Mouse (Mus musculus) heart, postnatal 4 days (tissue): ENCODE results near the gene Adh7. TPM values are rescaled to one million over a fixed set of nuclear protein-coding genes. Genes with fewer than 3 reads are reported as not detected.

Experiments
- DNase-seq: peaks from one replicate; pipeline ENCODE4 v3.0.0; 2021
- total RNA-seq, 2 experiments: library from RNA; stranded (reverse); gene quantifications; 2 replicates each; pipeline ENCODE4 v1.2.3; 2021

The Adh7 gene
- total RNA-seq, 2 experiments from 2014 or later = not detected

DNA sequence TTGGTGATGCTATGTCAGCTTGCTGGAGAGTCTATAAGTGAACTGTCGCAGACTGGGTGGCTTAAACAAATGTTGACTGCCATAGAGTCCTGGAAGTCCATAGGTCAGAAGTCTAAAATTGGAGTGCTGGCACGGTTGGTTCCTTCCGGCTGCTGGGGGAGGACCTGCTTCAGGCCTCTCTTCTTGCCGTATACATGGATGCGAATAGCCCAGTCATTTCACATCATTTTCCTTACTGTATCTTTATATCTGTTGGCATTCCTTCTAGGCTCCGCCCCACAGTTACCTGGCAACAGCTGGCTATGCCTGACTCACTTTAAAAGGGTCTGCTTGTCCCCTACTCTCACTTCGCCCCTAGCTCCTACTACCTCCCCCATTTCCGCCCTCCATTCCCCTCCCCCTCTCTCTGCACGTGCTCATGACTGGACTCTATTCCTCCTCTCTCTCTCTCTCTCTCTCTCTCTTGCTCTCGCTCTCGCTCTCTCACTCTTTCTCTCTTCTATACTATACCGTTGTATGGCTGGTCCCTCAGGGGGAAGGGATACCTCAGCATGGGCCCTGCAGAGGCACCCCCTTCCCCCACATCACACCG is 6.9 kb downstream of the Adh7 start:
- DNase-seq = no peak

GRCm38 (mm10) chr3:138225331-138225730 is 7.8 kb downstream of the Adh7 start:
- no peak for DNase-seq

- DNase-seq = no peak
Observed at GRCm38 (mm10) chr3:138225853-138226252, 8.3 kb downstream of the Adh7 start.

DNA sequence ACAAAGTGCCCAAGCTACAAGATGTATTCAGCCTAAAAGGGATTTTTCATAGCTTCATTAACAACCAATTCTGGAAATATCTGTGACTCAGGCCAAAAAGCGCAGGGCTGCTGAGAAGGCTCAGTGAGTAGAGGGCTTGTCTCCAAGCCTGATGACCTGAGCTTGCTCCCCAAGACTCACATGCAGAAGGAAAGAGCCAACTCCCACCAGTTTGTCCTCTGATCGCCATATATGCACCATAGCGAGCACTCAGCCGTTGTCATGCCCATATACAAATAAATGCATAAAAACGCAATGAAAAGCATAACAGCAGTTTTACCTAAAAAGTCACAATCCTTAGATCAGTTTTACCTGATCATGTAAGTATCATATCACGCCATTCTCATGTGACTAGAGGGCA is 8.9 kb downstream of the Adh7 start:
- DNase-seq = no peak

DNA sequence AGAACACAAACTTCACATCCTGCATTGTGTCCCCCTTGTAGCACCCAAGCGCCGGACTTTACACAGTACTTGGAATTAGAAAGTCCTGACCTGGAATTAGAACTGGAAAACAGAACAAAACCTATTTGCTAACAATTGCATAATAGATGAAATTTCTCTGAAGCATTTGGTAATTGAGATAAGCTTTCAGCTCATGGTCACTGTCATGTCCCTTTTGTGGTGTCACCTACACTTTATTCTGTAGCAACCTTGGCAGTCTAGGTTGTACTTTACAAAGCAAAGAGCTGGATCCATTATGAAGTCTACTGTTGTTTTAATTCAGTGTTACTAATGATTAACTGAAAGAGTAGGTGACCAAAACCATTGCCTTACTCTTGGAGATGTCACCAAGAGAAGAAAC is 9.5 kb downstream of the Adh7 start:
- no peak for DNase-seq

GRCm38 (mm10) chr3:138227782-138228181 is 10.2 kb downstream of the Adh7 start:
- DNase-seq = no peak

- DNase-seq = no peak
Observed at GRCm38 (mm10) chr3:138229448-138229847, 11.9 kb downstream of the Adh7 start.

DNA sequence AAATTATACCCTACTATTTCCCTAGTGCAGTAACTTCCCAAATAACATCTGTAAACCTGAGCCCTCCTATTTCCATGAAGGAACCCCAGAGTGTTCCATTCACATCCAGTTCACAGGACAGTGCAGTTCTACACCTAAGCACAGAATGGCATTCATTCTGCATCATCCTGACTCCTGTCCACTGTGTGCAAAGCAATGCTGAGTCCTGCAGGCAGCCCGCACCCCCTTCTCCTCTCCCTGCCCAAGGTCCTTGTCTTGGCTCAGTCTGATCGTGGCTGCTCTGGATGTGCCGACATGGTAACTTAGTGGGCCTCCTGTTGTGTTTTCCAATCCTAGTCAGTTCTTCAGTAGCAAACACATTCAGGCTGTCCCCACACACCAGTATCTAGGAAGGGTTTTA is 12.7 kb downstream of the Adh7 start:
- DNase-seq = no peak

GRCm38 (mm10) chr3:138231531-138231930 is 14.0 kb downstream of the Adh7 start:
- no peak for DNase-seq

- no peak for DNase-seq
Observed at GRCm38 (mm10) chr3:138236546-138237163, 19.1 kb downstream of the Adh7 start.

GRCm38 (mm10) chr3:138238046-138238445 is 20.5 kb downstream of the Adh7 start:
- no peak for DNase-seq

DNA sequence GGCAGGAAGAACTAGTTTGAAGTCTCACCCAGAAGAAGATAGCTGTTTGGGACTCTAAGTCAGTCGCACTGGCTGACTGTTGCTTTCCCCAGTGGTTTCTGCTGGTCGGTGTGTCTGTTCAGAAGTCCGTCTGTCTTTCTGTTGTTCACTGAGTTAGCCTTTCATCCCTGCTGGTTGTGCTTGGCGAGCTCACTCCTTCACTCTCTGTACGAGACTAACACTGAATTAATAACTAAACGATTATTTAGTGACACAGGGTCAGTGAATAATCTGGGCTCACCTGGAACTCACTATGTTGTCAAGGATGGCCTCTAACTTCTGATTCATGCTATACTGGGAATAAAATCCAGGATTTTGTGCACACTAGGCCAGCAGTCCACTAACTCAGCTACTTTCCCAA is 21.9 kb downstream of the Adh7 start:
- no peak for DNase-seq

DNA sequence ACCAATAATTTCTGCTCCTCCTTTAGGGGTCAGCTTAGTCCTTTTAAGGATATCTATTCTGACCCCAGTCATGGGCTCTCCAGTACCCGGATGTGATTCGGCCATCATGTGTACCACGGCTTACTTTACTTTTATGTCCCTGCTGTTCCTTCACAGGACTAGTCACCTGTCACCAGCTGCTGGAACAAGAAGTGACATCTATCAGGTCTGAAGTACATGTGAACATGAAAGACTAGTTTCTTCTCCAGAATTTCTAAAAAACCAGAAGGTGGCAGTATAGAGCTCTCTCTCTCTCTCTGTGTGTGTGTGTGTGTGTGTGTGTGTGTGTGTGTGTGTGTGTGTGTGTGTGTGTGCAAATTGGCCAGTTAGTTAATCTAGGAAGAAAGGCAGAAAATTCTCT is 22.9 kb downstream of the Adh7 start:
- DNase-seq = no peak

- no peak for DNase-seq
Observed at GRCm38 (mm10) chr3:138240942-138241341, 23.4 kb downstream of the Adh7 start.

GRCm38 (mm10) chr3:138241371-138241770 is 23.8 kb downstream of the Adh7 start:
- no peak for DNase-seq

- no peak for DNase-seq
Observed at GRCm38 (mm10) chr3:138242021-138242726, 24.6 kb downstream of the Adh7 start.

- no peak for DNase-seq
Observed at GRCm38 (mm10) chr3:138242933-138243332, 25.4 kb downstream of the Adh7 start.

DNA sequence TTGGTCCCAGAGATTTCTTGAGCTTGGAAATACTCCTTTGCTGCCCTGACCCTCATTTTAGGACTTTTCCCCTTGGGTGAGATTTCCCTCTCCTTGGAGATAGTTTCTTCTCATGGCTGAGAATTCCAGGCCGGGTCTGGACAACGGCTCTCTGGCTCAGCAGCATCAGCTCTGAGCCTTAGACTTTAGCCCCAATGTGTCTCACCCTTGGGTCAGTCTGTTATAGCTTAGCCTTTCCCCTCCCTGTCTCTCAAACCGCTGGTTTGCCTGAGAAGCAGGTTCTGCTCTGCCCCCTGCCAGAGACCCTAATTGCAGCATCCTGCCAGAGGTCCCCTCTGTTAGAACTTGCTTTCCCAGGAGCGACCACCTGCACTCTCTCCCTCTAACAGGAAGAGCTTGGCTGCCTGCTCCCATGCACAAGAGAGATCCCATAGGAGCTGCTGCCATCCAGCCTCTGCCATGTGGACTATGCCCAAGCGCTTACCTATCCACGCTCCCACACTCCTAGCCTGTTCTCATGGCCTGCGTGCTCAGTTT is 26.8 kb downstream of the Adh7 start:
- DNase-seq = no peak

DNA sequence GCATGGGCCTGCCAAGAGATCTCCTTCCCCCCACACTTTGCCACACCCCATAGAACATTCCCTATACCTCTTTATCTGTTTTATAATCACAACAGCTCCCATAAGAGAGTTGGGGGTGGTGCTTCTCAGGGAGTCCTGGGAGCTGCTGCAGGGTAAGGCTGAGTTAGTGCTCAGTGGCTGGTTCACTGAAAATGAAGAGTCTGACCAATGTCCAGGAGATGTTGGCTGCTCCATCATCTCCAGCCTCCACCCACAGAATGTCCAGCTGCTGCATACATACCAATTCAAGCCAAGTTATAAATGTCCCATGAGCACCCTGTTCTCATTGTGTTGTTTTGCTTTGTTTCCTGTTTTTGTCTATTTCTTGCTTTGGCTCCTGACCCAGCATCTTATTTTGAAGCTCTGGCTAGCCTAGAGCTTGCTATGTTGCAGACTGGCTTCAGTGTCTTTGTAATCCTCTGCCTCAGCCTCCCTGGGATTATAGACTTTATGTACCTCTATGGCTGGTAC is 29.0 kb downstream of the Adh7 start:
- no peak for DNase-seq

- no peak for DNase-seq
Observed at GRCm38 (mm10) chr3:138247241-138247640, 29.7 kb downstream of the Adh7 start.

DNA sequence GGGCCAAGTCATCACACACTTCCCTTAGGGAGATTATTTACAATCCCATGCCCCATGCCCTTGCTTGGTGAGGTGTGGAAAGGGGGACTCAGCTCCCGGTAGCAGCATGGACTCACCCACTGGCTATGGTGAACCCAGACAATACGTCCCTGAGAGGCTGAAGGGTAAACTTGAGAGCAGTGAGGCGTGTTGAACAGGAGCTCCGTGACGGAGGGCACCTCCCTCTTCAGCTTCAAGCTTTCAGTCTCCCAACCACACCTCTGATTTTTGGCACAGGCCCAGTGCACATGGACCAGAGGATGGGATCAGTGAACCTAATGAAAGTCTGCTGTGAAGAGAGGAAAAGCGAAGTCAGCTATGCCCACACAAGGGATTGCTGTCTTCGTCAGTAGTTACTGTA is 30.5 kb downstream of the Adh7 start:
- no peak for DNase-seq

DNA sequence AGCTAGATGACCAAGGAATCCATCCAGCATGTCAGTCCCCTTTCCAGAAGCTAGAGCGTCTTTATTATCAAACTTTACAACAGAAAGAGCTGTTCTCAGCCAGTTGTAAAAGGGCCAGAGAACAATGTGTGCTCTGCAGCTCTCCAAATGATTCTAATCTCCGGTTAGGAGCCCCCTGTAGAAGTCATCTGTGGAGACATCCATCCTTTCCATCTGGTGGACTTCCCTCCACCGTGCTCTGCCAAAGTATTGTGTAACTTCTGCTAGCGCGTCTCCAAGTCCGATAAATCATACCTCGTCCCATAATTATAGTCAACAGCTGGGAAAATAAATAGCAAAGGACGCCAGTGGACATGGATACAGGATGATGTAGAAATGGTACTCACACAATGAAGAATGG is 31.2 kb downstream of the Adh7 start:
- no peak for DNase-seq

- DNase-seq = no peak
Observed at GRCm38 (mm10) chr3:138251156-138251555, 33.6 kb downstream of the Adh7 start.

- DNase-seq = no peak
Observed at GRCm38 (mm10) chr3:138254205-138254604, 36.6 kb downstream of the Adh7 start.
